Mouse (Mus musculus) CD4-positive, CD25-positive, alpha-beta regulatory T cell, adult 4 months (primary cell): ENCODE measurements around the gene Peli2. TPM values are rescaled to one million over a fixed set of nuclear protein-coding genes. Genes with fewer than 3 reads are reported as not detected.

ENCODE experiments used
- ATAC-seq: one replicate; pipeline ENCODE4 v1.8.0; 2017
- polyA plus RNA-seq, 2 experiments: library from polyadenylated mRNA; unstranded; fragments of 100-300 nt; shearing (Covaris generic); gene quantifications; one replicate each; pipeline ENCODE4 v1.2.1; 2017

The Peli2 gene
- polyA plus RNA-seq, 2 experiments from 2014 or later, result 0.37 to 1.4 TPM

DNA sequence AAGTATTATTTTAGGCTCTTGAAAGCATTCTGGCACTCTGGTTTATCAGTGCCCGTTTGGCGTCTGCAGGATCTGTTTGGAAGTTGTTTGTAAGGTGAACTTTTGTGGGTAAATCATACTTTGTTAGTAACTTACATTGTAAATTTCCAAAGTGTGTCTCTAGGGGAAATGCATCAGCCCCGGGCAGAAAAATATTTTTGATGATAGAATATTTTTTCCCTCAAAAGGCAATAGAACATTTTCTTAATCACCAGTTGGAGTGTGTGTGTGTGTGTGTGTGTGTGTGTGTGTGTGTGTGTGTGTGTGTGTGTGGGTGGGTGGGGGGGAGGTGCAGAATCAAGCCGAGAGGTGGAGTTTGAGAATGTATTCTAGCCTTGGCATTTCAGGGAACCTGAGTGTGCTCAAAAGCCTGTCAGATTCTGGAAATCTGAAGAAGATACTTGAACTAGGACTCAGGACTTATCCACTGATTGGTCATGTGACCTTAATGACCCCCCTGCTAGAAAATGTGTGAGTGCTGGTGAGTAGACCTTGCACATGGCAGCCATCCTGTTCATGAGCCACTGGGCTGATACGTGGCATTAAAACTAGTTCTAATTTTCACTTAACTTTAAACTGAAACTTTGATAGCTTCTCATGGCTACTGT lies 33.4 kb downstream of the Peli2 start:
- ATAC-seq, result no peak

DNA sequence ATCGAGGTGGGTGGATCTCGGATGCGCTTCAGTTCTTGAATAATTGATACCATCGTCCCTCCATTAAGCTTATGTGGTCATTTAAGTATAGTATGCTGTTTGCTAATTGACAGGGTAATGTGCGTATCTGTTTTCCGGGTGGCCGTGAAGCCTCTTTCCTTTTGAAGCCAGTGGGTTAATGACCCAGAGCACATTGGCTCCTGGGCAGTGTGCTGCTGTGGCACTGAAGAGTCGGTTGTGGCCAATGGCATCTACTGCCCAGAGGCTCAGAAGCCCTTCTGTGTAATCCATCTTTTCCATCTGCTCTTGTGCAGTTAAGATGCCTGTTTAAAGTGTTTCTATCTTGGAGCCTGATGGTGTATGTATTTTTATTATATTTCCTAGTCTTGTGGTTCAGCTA lies 34.0 kb downstream of the Peli2 start:
- no peak for ATAC-seq

DNA sequence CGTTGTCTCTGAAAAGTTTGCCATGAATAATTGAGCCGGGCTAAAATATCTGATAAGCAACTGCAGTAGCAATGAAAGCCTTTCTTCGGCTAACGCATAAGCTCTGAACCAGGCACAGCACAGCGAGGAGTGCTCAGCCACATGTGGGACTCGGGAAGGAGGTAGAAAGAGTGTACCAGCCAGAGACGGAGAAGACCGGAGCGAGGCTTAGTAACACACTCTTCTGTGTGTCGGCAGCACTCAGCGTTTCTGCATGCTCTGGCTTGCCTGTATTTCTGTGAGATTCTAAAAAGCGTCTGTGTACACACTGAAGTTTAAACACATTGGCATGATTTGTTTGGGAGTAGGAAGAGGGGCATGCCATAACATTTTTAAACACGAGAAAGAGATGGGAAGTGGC lies 34.5 kb downstream of the Peli2 start:
- ATAC-seq, result no peak

DNA sequence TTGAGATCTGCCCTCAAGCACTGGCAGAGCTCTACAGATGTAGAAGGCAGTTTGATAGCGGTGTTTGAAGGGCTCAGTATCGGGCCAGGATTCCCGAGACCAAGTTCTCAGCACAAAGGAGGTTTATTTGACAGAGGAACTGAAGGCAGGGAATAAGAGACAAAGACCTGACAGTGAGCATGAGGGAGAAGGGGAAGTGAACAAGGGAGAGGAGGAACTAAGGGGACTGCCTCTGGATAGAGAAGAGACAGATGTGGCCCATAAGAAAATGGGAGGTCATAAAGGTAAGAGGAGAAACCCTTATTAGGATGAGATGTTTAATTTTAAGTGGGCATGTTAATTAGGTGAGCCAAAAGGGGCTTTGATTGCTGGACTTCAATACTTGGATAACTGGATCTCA lies 36.5 kb downstream of the Peli2 start:
- no peak for ATAC-seq

DNA sequence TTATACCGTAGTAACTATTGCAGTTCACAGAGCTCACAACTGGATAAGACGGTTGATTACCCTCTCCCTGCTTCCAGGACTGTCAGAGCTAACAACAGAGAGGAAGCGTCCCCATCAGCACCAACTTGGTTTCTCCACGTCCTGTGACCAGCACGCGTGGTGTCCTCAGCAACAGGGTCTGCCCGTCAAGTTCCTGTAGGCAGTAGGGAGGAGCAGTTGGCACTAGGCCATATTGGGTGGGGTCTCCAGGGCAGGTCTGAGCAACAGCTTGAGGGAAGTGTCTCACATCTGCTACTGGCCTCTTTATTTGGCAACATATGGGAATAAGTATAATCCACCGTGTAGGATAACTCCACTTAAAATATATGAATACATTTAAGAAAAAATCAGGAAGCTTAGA lies 37.2 kb downstream of the Peli2 start:
- ATAC-seq, result no peak

DNA sequence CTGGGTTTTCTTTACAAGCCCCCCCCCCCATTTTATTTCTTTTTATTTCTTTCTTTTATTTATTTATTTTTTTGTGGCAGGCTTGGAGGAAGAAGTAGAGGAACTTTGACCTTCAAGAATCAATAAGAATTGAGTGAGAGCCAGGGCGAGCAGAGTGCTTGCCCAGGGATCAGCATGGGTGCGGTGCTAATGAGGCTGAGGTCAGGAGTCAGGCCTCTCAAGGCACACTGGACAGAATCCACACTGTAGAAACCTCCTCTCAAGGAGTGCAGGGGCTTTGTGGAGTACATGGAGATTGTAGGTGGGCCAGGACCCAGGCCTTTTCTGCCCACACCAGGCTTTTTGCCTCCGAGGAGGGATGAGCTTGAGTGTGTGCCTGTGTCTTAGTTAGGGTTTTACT lies 38.8 kb downstream of the Peli2 start:
- ATAC-seq, result no peak

DNA sequence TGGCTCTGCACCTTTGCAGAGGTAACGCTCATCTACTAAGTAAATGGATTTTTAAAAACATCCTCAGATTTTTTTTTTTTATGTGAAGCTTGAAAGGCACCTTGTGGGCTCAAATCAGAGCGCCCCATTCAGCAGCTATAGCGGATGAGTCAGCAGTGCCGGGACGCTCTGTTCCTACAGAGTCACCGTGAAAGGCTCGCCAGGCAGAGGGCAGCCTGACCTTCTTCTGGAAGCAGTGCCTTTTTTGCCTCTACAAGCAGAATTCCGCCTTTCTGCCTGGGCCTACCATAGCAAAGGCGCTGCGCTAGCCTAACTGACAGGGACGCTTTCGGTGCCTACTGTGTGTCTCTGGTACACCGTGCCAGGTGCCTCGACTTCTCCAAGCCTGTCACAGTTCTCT lies 41.8 kb downstream of the Peli2 start:
- ATAC-seq, result no peak

DNA sequence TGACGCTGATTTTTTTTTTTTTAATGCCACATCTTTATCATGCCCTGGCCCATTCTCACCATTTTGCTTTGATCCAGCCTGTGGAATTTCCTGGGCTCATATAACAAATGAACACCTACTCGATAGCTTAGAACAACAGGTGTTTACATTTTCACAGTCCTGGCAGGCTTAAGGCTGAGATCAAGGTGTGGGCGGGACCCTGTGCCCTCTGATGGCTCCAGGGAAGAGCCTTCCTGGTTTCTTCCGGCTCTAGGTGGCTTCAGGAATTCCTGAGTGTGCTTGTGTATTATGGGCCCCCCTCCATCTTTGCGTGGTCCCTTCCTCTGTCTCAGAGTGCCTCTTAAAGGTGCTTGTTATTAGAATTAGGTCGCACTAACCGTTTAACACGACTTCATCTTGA lies 44.3 kb downstream of the Peli2 start:
- ATAC-seq, result no peak

DNA sequence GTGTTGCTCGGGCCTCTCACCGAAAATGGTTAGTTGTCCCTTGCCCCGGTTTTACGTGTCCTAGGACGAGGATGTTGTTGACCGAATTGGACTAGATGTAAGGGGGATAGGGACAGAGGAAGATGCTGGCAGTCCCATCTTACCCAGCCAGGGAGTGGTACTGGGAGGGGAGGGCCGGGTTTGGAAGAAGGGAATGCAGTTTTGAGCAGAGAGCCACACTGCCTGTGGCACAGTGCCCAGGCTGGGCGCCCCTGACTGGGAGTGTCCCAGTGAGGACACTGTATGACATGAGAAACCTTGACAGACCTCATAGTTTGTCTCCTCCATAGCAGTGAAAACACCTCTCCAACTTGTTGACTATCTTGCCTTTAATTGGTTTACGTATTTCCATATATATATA lies 45.8 kb downstream of the Peli2 start:
- ATAC-seq, result no peak

DNA sequence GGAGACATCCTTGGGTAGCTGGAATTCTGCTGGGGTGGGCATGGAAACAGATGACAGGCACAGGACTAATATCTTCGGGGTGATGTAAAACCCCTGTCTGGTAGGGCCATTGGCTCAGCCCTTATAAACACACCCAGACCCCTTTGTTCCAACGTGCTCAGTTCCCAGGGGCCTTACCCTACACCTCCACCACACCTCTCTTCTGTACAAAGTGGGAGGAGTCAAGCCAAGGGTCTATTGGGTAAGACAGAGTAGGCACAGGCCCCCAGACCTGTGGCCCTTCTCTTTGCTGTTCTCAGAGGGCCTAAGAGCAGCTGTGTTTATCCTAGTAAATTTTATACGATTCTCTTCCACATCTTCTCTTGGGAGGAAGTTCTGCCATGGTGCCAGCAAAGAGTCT lies 46.4 kb downstream of the Peli2 start:
- no peak for ATAC-seq

DNA sequence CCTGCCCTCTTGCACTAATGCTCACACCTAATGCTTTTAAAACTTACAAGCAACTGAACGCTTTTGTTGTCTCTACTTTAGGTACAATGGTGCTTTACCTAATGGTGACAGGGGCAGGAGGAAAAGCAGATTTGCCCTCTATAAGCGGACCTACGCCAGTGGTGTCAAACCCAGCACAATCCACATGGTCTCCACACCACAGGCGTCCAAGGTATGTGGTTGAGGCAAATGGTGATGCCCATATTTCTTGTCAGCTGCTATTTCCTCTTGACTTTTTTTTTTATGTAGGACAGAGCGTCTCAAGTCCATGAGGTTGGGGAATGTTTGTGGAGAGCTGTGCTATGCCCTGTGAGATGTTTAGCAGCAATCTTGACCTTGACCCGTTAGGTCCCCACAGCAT lies 47.5 kb downstream of the Peli2 start:
- ATAC-seq, result no peak

DNA sequence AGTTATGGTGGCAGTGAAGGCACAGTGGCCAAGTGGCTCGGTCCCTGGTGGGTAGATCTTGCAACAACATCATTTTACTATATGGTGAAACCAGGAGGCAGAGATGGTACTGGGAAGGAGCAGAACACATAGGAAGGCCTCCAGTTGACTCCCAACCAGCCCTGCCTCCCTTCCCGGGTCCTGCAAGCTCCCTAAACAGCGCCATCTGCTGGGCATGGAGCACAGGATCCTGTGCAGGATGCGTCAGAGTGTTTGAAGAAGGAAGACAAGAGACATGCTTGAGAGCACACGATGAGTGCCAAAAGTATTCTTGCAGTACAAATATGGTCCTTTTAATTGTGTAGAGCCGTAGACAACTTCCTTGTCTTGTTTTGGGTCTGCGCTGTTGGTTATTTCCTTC lies 49.3 kb downstream of the Peli2 start:
- ATAC-seq, result no peak

DNA sequence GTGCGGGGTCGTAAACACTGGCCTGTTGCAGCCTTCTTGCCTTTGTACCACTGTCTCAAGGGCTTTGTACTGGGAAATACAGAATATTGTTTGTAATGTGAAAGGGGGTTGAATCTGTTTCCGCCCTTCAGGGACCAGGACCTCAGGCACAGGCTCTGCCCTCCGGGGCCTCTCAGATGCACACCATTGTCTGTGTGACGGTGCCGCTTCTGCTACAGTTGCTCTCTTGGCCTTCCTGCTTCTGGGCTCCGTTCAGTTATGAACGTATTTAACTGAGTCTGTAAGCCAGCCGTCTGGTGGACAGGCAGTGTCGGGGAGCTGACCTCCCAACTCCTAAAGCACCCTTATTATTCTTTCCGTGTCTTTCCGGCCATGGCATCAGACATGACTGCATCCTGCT lies 50.6 kb downstream of the Peli2 start:
- no peak for ATAC-seq

DNA sequence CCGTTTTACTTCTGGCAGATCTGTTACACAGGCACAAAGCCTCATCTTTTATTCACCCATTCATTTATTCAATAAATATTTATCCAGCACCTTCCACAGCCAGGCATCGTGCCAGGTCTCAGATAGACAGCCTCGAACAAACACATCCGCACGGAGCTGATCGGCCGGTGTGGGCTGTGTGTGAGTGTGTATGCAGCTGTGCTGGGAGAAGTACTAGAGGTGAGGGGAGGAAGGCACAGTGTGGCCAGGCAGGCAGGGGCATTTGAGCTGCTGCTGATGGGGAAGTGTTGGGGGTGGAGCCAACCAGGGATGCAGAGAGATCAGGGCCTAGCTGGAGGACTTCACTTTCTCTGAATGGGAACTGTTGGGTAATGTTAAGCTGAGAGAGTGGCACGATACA lies 51.4 kb downstream of the Peli2 start:
- no peak for ATAC-seq

DNA sequence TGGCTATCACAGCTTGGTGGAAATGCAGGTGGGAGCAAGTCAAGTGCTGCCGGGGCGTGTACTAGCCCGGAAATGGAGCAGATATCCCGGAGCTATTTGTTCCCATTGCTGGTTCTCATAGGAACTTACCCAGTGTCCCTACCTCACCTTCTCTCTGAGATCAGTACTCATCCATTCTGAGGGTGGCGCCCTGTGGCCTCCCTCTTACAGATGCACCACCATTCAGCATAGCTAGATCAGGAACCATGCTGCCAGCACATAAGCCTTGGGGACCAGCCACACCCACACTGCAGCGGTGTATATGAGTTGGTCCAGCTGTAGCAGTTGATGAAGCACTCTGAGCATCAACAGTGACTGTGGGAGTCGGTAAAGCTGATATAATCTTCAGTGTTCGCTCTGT lies 52.3 kb downstream of the Peli2 start:
- ATAC-seq, result no peak

DNA sequence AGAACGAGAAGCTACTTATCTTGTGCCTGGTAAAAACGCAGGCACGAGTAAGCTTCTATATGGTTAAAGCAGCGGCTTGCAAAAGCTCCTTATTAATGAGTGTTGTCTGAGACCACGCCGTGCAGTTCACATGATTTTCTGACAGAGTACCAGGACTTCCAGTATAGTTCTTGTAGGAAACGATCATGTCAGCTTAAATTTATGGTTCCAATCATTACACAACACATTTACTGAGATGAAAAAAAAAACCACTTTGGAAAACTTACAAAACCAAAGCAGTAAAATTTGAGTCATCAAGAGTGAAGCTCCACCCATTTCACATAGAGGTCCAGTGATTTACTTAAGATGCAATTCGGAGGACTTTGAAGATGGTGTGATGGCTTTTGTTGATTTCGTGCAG lies 53.2 kb downstream of the Peli2 start:
- no peak for ATAC-seq

DNA sequence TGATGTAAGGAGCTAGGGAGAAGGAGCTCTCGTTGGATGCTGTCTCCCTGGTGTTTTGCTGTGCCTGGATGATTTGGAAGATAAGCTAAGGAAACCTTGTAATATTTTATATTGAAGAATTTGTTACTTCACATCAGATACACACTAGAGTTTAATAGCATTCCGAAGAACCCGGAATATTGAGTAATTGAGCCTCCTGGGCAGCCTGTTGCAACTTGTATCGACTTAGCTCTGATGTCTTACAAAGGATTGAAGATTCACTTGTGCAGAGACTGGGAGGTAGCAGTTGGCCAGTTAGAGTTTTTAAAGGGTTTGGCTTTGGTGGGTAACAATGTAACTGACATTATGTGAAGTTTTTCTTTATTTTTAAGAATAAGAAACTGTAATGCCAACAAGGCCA lies 53.7 kb downstream of the Peli2 start:
- no peak for ATAC-seq

DNA sequence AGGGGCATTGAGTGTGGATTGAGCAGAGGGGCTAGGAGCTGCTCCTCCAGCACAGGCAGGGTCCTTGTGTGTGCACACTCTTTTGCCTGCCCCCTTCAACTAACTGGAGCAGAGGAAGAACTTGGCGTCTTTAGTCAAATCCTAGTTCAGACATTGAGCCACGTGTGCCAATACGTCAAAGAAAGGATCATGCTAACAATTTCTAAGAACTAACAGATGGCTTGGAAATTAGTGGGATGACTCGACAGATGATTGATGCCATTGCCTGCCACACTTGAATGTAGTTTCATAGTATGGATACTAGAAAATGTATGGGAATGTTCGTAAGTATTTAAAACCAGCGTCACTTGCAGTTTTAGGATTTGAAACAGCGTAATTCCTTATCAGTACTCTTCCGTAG lies 54.5 kb downstream of the Peli2 start:
- ATAC-seq, result no peak

DNA sequence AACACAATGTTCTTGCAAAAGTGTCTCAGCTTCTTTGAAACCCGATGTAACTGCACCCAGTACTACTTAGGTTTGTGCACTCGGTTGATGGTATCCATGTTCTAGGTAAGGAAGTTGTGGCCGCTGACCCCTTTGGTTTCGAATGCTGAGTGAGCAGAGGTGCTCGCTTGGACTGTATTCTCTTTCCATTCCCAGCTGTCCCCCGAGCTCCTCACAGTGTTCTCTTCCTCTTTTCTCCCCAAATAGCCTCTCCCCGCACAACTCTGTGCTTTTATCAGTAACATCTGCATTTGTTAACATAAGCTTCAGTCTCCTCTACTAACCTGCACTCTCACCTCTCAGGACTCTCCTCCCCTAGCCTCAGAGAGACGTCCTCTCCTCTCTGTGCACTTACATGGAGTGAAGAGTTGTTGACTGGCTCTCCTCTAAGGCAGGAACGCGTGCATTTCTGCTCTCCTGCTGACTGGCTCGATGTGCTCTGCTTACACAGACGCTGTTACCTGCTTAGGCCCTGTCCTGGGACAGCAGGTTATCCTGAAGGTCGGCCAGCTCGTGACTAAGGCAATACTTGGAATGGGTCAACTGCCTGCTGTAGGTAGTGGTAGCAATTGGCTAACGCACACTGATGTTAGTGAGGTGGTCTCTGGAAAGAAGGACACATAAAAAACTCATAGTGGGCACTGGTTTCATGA lies 57.8 kb downstream of the Peli2 start:
- no peak for ATAC-seq

DNA sequence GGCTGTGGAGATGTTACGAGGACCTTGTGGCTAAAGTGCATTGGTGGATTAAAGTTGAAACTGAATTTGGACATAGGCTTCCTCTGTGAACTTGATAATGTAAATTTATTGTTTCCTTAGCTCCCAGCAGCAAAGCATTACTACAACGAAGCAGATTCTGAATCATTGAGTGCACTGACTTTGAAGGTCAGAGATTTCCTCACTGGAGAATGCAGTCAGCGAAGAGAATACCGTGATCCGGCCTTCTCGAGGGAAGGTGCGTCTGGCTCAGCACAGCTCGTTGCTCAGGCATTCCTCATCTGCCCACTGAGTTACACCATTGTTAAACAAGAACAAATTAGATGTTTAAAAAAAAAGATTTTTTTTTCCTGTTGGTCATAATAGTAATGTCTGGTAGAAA lies 58.4 kb downstream of the Peli2 start:
- no peak for ATAC-seq

DNA sequence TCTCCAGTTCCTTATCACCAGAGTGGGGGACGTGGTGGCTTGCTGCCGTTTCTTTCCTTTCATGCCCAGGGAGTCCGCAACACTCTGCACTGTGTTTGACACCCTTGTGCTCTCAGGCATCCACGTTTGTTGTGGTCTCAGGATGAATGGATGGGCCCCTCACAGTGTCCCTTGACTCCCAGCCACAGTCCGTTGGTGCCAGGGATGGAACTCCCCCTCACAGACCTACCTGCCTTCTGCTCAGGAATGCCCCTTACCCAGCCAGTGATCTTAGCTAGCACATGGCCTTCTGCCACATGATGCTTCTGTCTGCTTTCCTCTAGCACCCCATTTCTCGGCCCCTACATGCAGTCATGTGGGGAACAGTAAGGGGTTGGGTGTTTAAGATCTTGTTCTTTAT lies 65.7 kb downstream of the Peli2 start:
- ATAC-seq, result no peak

DNA sequence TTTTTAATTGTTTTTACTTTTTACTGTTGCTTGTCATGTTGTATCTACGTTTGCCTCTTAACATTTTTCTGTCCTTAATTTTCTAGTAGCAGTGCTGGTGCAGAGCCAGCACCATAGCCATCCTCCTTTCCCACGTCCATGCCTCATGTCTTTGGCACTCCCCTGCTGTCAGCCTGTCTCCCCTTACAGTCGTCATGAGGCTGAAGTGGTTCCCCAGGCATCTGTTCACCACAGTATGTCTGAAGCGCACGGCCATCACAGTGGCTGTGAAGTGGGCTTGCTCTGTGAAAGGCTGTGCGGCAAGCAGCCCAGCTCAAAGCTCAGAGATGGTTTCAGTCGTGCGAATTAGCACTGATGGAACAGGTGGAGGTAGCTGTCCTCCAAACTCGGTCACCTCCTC lies 66.5 kb downstream of the Peli2 start:
- no peak for ATAC-seq

DNA sequence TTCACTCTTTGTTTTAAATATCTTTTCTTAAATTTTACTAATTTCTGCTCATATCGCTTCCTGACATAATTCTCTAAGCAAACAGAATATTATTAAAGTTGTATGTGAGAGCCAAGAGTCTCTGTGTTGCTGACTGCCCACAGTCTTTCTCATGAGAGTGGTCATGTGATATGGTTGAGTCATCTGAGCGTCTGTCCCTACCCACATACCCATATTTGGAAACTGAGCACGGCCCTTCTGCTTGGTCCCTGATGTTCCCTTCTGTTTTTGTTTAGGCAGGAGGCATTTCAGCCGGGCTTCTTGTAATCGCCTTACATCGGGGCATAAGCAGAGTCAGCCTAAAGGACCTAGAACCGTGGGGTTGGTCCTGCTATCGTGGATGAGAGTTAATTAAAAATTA lies 68.7 kb downstream of the Peli2 start:
- no peak for ATAC-seq

DNA sequence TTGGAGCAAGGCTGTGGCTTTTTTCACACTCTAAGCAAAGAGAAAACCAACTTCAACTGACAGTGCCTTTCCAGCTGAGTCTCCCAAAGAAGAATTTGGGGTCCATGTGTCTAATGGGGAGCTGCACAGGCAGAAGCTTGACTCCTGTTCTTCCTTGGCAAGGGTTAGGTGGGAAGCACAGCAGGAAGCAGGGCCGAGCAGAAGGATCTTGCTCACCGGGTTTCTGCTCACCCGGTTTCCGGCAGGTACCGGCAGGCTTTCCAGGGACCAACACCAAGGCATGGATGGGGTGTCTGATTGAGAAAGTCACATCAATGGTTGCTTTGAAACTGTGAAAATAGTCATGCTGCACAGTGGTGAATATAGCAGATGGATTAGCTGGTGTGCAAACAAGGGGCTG lies 70.3 kb downstream of the Peli2 start:
- no peak for ATAC-seq

DNA sequence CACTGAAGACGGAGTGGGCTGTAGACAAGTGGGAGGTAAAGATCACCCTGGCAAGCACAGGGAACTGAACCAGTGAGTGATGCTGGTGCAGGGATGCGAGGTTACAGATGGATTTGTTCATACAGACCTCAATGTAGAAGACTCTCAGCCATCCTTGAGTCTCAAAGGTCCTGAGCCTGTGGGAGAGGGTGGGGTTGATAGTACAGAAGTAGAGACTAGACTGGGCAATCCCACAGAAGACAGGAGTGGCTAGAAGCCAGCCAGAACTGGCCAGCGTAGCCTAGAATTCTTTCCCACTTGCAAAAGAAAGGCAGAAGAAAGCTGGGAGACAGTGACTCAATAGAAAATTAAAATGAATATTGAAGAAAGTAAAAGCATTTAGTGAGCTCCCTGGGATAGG lies 71.3 kb downstream of the Peli2 start:
- no peak for ATAC-seq
